Mouse (Mus musculus) olfactory bulb, adult 2 months (tissue): Measurements from ENCODE around the gene Odf3l1.

Experiments used
- CTCF ChIP-seq: fragments of 200-500 bp; IDR thresholded peaks from 2 replicates; pipeline ENCODE4 v1.5.1; 2012; ENCODE audit warnings: low read depth, mild to moderate bottlenecking, low read length, moderate library complexity; ENCODE audit not compliant: insufficient read depth
- POLR2A ChIP-seq: fragments of 200-500 bp; IDR thresholded peaks from 2 replicates; pipeline ENCODE4 v1.6.1; 2012; ENCODE audit warnings: mild to moderate bottlenecking, low read depth, low read length, moderate library complexity; ENCODE audit not compliant: insufficient read depth

- TF ChIP-seq POLR2A (no peak), CTCF (no peak)
Observed at GRCm38 (mm10) chr9:56831904-56832303, 32.6 kb downstream of the Odf3l1 start.
